Mouse (Mus musculus) regulatory T cell (primary cell): ENCODE data around the gene Gm5108.

Experiments
- in situ Hi-C: fragments of 300-600 bp; cut with MboI, MseI; formaldehyde crosslinking; loops from one replicate; pipeline ENCODE4 v1.15.1; 2025; ENCODE audit warnings: high pct_unique_total_duplicates

The Gm5108 gene

GRCm38 (mm10) chr5:67941369-67941768 lies at the start of gene Gm5108:
Gene Gm5108 (plus strand): TSS chr5:67941669.
- in situ Hi-C loops = no loop called here

- in situ Hi-C loops = no loop called here
Observed at GRCm38 (mm10) chr5:67898921-67899320, 42.5 kb upstream of the Gm5108 start.

GRCm38 (mm10) chr5:67904555-67904954 lies 36.9 kb upstream of the Gm5108 start:
- in situ Hi-C loops = no loop called here

GRCm38 (mm10) chr5:67930584-67930983 lies 10.9 kb upstream of the Gm5108 start:
- in situ Hi-C loops = no loop called here

GRCm38 (mm10) chr5:67931623-67932022 lies 9.8 kb upstream of the Gm5108 start:
- in situ Hi-C loops = no loop called here

- in situ Hi-C loops = no loop called here
Observed at GRCm38 (mm10) chr5:67943199-67943598, 1.7 kb downstream of the Gm5108 start.

- in situ Hi-C loops = no loop called here
Observed at GRCm38 (mm10) chr5:67944074-67944785, 2.8 kb downstream of the Gm5108 start.

GRCm38 (mm10) chr5:67946321-67946720 lies 4.9 kb downstream of the Gm5108 start, which contains the start of gene Gm21905:
Gene Gm21905 (minus strand): TSS chr5:67946421.
- in situ Hi-C loops = no loop called here

- in situ Hi-C loops = no loop called here
Observed at GRCm38 (mm10) chr5:67947006-67947405, 5.5 kb downstream of the Gm5108 start.

GRCm38 (mm10) chr5:67948074-67948473 lies 6.6 kb downstream of the Gm5108 start:
- in situ Hi-C loops = no loop called here

- in situ Hi-C loops = no loop called here
Observed at GRCm38 (mm10) chr5:67954097-67954496, 12.6 kb downstream of the Gm5108 start.

GRCm38 (mm10) chr5:67955486-67955885 lies 14.0 kb downstream of the Gm5108 start:
- in situ Hi-C loops = no loop called here

- in situ Hi-C loops = no loop called here
Observed at GRCm38 (mm10) chr5:67961708-67962629, 20.5 kb downstream of the Gm5108 start.

GRCm38 (mm10) chr5:67969536-67969935 lies 28.1 kb downstream of the Gm5108 start:
- in situ Hi-C loops = no loop called here

- in situ Hi-C loops = no loop called here
Observed at GRCm38 (mm10) chr5:67981946-67982526, 40.6 kb downstream of the Gm5108 start.

GRCm38 (mm10) chr5:67990426-67990825 lies 49.0 kb downstream of the Gm5108 start:
- in situ Hi-C loops = no loop called here

- in situ Hi-C loops = loop anchor here (25.0 kb wide), 1 partner anchor 1665 kb away; no protein-coding TSS in a partner anchor
Observed at GRCm38 (mm10) chr5:68002611-68003010, 61.1 kb downstream of the Gm5108 start.

GRCm38 (mm10) chr5:68003904-68004303 lies 62.4 kb downstream of the Gm5108 start:
- in situ Hi-C loops = loop anchor here (25.0 kb wide), 1 partner anchor 1667 kb away; no protein-coding TSS in a partner anchor

GRCm38 (mm10) chr5:68004419-68004818 lies 63.0 kb downstream of the Gm5108 start:
- in situ Hi-C loops = loop anchor here (25.0 kb wide), 1 partner anchor 1667 kb away; no protein-coding TSS in a partner anchor

- in situ Hi-C loops = loop anchor here (25.0 kb wide), 1 partner anchor 1670 kb away; no protein-coding TSS in a partner anchor
Observed at GRCm38 (mm10) chr5:68007074-68007473, 65.6 kb downstream of the Gm5108 start.

- in situ Hi-C loops = loop anchor here (5.0 to 25.0 kb wide), 2 partner anchors 259 to 1674 kb away; no protein-coding TSS in a partner anchor
Observed at GRCm38 (mm10) chr5:68011569-68011968, 70.1 kb downstream of the Gm5108 start.

GRCm38 (mm10) chr5:68012618-68013017 lies 71.1 kb downstream of the Gm5108 start:
- in situ Hi-C loops = loop anchor here (5.0 to 25.0 kb wide), 2 partner anchors 260 to 1675 kb away; no protein-coding TSS in a partner anchor
